Mouse (Mus musculus): Measurements from ENCODE around the gene Tnni3k.

The Tnni3k gene

DNA sequence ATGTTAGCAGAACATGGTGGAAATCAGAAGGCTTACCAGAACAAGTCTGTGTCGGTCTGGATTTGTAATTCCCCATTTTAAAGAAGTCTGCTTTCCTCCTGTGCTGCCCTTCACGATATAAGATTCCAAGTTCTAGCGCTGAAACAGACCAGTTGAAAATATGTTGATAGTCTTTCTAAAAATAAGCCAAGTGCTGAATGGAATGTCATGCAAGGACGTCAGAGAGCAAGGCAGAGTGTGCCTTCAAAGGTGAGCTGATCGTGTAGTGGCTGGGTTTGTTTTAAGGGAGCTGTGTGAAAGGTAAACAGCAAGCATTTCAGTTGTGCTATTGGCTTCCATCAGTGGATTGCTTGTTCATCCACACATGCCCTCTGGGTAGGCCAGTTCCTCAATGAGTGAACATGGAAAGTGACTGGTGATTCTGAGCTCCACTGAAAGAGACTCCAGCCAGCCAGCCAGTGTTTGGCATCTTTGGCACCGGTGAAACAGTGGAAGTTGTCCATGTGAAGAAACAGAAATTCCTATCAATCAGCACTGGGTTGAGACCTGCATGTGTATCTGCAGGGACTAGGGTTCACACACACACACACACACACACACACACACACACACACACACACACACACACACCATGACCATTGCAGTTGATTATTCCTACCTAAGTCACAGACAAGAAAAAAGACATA is at the start of gene Tnni3k:
Gene Tnni3k (minus strand): TSS at position 177 of the 686 bp plus-strand sequence.
- TF ChIP-seq GATA4 (IDR thresholded peaks at IDR 0.05; ENCODE audit: insufficient replicate concordance, low read length), result no peak

DNA sequence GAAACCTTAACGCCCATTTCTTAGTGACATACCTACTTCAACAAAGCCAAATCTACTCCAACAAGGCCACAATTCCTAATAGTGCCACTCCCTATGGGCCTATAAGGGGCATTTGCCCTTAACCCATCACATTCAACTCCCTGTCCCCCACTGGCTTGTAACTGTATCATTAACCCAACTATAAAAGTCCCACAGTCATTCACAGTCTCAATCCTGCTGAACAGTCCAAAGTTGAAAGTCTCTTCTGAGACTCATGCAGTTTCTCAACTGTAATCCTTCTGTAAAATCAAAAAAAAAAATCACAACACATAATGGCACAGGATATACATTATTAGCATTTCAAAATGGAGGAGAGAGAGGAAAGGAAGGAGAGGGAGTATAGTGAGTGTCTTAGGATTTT is 44.1 kb upstream of the Tnni3k start:
- TF ChIP-seq GATA4 (IDR thresholded peaks at IDR 0.05; ENCODE audit: insufficient replicate concordance, low read length), result no peak

DNA sequence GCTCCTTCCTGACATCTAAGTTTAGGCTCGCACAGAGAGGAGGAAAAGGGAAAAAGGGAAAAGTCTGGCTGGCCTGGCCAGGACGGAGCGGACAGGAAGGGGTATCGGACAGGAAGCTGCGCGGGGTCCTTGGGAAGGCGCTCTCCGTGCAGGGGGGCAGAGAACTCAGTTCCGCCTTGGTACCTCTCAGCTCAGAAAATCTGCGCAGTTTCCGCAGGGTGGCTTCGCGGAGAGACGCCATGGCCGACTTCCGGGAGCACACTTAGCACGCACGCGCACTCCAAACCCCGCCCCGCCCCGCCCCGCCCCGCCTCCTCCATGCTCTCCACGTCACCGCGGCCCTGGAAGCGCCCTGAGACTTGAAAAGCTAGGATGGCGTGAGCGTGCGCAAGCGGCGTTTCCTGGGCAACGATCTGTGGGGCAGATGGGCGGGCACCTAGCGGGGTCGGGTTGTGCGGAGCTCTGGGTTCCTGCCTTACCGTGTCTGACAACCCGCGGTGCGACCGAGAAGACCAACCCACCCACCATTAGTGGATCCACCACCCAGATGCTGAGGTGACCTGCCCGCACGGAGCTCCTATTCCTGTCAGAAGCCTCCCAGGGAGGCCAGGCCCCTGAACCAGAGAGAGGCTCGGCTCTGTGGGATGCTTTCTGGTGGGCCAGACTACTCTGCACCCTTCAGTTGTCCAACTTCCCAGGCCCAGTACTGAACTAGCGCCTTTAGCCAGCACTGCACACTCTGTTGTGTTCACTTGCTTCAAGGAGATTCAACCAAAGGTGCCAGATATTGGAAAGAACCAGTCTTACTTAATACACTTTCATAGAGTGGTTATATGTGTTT is 38.1 kb upstream of the Tnni3k start, which contains the start of the genes Fpgt and Lrriq3:
Gene Fpgt (minus strand): TSS at position 288 of the 841 bp plus-strand sequence.
Gene Lrriq3 (plus strand): TSS at position 319 of the 841 bp plus-strand sequence.
- TF ChIP-seq GATA4 (IDR thresholded peaks at IDR 0.05; ENCODE audit: insufficient replicate concordance, low read length), result no peak; the same call in 1 of the 2 replicates

DNA sequence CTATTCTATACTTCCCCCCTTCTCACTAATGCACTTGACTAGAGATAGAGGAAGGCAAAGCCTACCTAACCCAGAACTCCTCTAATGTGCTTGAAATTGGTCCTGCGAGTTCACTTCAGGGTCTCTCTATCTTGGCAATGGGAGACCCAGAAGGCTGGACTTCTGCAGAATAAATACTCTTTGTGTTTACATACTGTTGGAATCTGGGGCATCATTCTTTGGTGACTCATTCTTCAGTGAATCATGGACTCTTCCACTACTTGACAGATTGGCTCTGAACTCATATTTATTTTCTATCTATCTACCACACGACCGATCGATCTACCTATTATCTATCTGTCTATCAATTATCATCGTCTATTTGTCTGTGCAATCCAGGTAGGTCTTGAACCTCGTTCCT is 36.9 kb upstream of the Tnni3k start:
- no peak for TF ChIP-seq GATA4 (IDR thresholded peaks at IDR 0.05; ENCODE audit: insufficient replicate concordance, low read length)

DNA sequence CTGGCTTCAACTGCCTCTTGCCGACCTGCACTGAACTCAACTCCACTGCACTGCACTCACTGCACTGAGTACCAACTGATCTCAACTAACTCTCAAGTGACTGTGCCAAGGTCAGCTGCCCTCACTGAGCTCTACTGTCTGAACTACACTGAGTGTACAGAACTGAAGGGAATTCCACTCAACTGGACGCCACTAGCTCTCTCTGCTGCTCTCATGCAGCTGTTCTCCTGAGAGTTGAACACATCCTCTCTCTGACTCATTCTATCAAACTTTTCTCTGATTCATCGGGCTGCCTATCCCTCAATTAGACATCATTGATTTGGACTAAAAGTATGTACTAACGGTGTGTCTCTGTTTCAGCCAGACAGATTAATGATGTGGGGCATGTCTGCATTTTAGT is 22.7 kb upstream of the Tnni3k start:
- no peak for TF ChIP-seq GATA4 (IDR thresholded peaks at IDR 0.05; ENCODE audit: insufficient replicate concordance, low read length)

DNA sequence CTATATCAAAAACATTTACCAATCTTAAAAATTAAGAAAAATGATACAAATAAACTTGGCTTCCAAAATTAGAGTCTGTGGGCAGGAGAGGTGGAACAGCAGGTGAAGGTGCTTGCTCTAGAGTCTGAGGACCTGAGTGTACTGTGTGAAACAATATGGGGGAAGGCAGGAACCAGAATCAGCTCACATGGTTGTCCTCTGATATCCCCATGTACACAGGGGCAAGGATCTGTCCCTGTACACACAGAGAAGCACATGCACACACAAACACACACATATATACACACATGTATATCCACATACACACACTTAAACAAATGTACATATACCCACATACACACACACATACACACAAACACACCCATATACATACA is 4.2 kb upstream of the Tnni3k start:
- no peak for TF ChIP-seq GATA4 (IDR thresholded peaks at IDR 0.05; ENCODE audit: insufficient replicate concordance, low read length)

DNA sequence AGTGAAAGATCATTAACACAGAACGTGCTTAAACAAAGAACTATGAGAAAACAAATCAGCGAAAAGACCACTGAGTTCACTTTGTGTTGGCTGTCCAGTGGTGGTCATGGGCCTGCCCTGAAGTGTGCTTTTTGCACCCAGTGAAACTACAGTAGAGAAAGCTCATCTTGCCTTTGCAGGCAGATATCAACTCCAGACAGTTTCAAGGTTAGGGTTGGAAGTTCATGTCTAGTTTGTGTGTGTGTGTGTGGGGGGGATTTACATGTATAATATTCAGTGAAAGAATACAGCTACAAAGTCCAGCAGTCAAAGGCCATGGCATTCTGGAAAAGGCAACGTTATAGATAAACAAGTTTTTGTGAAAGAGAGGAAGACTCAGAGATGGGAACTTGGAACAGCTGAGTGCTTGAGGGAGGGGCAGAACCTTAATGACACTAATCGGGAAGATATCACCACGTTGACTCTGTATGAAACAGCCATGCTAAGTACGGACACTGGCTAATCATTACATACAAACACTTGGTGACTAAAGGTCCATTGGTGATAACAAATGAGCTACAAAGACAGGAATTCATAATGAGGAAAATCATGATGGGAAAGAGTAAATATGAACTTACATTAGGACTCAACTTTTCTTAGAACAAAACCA is 3.7 kb upstream of the Tnni3k start:
- TF ChIP-seq GATA4 (IDR thresholded peaks at IDR 0.05; ENCODE audit: insufficient replicate concordance, low read length), result no peak

DNA sequence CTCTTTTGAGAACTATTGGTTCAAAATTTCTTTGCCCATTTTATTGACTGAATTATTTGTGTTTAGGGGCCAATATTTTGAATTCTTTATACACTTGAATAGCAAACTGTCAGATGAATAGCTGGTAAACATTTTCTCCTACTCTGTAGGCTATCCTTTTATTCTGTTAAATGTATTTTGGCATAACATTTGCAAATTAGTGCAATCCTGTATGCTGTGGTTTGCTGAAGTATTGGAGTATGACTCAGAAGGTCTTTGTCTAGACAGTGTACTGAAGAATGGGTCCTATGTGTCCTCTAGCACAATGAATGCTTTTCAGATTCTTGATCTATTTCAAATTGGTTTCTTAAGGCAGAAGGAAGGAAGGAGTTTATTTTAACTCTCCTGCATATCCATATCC is 2.4 kb upstream of the Tnni3k start:
- TF ChIP-seq GATA4 (IDR thresholded peaks at IDR 0.05; ENCODE audit: insufficient replicate concordance, low read length), result no peak

DNA sequence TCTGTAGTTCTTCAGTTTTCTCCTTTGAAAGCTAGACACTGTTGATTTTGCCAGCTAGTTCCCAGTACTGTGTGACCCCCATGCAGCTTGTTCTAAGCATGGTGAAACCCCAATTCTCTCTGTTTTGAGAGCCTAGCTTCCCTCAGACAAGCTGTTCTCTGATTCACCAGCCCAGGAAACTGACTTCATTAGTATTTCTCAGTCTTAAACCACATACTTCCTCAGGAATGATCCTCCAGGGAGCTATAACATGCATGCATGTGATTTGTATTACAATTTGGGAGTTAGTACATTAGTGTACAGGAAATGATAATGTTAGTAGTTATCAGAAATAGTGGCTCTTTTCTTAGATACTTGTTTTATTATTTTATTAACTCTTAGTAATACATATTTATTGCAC is 1.4 kb upstream of the Tnni3k start:
- no peak for TF ChIP-seq GATA4 (IDR thresholded peaks at IDR 0.05; ENCODE audit: insufficient replicate concordance, low read length)

DNA sequence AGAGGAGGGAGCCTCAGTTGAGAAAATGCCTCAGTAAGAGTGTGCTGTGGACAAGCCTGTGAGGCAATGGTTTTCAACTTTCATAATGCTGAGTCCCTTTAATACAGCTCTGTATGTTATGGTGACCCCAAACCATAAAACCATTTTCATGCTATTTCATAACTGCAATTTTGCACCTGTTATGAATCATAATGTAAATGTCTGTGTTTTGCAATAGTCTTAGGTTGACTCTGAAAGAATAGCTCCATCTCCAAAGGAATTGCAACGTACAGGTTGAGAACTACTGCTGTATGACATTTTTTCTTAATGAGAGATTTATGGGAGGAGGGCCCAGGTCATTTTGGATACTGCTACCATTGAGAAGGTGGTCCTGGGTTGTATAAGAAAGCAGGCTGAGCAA is 2.0 kb downstream of the Tnni3k start:
- TF ChIP-seq GATA4 (IDR thresholded peaks at IDR 0.05; ENCODE audit: insufficient replicate concordance, low read length), result no peak

DNA sequence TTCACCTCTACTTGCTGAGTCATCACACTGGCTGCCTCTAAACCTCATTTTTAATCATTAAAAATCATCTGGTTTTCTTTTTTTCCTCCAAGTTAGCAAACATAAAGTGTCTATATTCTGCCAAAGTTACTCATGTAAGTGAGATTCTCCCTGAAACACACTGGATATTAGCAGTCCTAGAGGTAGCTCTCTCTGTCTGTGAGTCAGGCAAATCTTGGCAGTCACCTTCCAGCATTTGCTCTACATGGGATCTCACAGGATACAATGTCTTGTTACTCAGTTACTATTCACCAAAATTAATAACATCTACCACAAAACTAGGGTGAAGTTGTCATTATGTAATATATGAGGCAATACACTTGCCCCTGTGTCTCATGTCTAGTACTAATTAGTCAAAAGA is 3.2 kb downstream of the Tnni3k start:
- no peak for TF ChIP-seq GATA4 (IDR thresholded peaks at IDR 0.05; ENCODE audit: insufficient replicate concordance, low read length)

DNA sequence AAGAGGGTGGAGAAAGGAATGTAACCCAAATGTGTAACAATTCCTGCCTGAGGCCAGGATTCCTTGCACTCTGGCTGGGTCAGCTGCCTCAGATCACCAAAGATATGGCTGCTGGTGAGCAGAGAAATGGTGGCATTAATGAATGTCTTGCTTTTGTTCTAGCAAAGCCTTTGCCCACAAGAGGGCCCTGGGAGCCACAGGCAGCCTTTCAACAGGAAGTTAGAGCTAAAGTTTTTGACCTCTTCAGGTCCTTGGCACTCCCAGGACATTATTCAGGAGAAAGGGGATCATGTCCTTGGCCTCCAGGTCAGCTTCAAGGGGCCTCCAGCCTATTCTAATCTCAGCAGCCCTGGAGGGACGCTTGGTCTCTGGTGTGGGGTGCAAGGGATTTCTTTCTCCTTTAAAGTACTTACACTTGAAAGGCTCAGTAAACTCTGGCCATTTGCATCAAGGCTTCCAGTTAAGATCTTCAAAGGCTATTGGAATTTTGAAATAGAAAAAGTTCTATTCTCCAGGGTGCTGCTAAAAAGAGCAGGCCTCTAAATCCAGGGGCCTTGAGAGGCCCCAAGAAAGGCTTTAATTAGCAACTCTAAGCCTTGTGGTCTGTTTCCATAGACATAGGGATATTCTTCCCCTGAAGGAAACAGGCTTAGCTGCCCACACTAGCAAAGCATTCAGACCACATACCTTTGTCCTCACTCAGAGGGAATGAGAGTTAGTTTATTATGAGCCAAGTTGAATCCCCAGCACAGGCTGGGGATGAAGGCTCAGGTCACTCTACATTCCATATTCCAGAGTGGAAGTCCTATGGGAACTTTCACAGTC is 16.0 kb downstream of the Tnni3k start:
- no peak for TF ChIP-seq GATA4 (IDR thresholded peaks at IDR 0.05; ENCODE audit: insufficient replicate concordance, low read length)

DNA sequence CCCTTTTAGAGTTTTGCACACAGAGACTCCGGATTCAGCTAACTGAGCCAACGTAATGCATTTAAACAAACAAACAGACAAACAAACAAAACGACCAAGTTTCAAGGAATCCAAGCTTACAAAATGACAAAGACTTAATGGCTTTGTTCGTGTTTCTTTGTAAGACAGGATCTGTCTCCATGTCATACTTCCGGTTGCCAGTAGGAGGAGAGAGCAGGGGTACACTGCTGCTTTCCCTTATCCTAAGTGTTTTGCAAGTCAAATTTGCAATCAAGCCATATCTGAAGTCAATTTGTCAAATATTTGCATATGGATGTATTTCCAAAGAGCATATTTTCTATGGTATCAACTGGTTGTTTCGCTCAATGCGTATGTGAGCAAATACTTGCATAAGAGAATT is 20.9 kb downstream of the Tnni3k start:
- TF ChIP-seq GATA4 (IDR thresholded peaks at IDR 0.05; ENCODE audit: insufficient replicate concordance, low read length), result no peak

DNA sequence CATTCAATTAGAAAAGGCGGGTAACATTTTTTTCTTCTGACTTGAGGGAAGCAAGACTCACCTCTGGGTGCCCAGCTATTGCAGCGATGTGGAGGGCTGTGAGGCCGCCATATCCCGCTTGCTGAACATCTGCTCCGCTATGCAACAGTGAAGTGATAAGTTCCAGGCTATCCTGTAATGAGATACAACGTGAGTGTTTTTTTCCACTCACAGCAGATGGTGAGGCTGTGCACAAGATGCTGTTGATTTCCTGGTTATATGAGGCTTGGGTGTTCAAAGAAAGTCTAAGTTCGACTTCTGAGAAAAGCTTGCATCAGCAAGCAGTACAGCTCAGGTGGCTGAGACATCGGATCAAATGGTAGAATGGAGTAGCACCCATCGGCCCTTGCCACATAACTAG is 25.0 kb downstream of the Tnni3k start:
- TF ChIP-seq GATA4 (IDR thresholded peaks at IDR 0.05; ENCODE audit: insufficient replicate concordance, low read length), result no peak

DNA sequence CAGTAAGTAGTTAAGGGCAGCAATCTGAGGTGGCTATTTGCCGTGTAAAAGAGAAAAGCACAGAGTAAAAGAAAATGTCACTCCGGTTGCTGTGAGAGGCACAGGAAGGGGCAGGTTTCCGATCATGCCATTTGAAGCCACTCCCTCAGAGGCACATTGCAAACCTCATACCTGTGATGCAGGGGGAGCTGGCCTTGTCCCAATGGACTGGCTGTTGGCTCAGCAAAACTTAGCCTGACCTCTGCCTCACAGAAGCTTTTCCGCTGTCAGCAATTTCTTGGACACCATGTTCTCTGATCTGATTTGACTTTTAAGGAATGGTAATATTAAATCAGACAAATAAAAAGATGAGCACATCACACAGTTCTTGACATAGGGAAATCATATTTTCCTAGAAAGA is 52.4 kb downstream of the Tnni3k start:
- TF ChIP-seq GATA4 (IDR thresholded peaks at IDR 0.05; ENCODE audit: insufficient replicate concordance, low read length), result no peak

Data from liver, adult (tissue).